Mouse (Mus musculus): Measurements from ENCODE around the gene Pou3f3. TPM values are rescaled to one million over a fixed set of nuclear protein-coding genes. Genes with fewer than 3 reads are reported as not detected.
A peak's percentile ranks its signal among the peaks of the same experiment; 100 is the strongest.

The Pou3f3 gene
- 11.4 and 13.4 TPM in 2 replicates for polyA plus RNA-seq (2015; fragmentation: Nextera tagmentation; extraction: Ambion mirVana)

DNA sequence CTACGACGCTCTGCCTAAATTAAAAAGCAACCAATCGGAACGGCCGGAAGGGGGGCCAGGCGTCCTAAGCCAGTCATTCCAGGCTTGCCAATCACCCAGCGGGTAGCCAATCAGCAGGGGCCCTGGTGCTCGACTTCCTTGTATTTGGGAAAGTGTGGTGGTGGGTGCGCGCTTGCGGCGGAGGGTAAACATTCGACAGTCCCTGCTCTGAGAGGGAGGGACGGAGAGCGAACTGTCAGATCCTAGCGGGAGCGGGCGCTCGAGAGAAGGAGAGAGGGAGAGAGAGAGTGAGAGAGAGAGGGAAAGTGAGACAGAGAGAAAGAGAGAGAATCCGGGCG, at the start of gene Pou3f3:
Pou3f3 (plus strand) TSS at position 191 of the 338 bp plus-strand sequence.
- Histone ChIP-seq H3K36me3 (no peaks in the 10 kb centered on the region), H3K4me3 (peak within 1 kb of the TSS; percentile 65), H3K27me3 (peaks cover 80% of the 10 kb centered on the region), H3K9me3 (no peaks in the 10 kb centered on the region), H3K27ac (peak within 1 kb of the TSS; percentile 93), H3K4me1 (peaks cover 22% of the 10 kb centered on the region), H3K4me2 (peak within 1 kb of the TSS; percentile 73), H3K9ac (peak within 1 kb of the TSS; percentile 87)
- WGBS: under 1% methylated on average over 18 of the region's 21 CpGs
- ATAC-seq (ENCODE audit: insufficient number of reproducible peaks, insufficient read depth, low FRiP score, low TSS enrichment, low read depth): peak; percentile 86

DNA sequence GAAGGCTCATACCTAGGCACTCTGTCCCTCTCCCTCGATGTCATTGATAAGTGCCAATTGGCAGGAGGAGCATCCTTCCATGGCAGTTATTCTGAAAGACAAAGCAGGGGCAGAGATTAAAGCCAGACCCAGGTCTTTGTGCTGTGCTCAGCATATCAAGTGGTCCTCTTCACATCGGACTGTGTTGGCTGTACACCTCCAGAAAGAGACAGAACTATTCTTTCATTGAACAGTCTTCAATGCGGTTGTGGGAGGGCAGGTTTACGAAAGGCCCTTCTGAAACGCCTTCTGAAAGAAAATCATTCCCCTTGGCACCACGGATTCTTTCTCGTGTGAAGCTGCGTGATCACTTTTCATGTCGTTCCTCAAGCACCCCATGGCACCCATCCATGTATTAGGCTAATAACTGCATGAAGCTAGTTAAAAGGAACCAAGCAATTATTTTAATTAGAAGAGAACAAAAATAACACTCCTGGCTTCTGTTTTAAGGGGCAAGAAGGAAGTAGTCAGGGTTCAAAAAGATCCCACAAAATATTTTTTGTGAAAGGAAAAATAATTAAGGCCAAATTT, 47.1 kb upstream of the Pou3f3 start:
- no peak overlapping the region for H3K27ac ChIP-seq
- WGBS: 86% methylated on average over 9 of the region's 9 CpGs
- ATAC-seq (ENCODE audit: insufficient number of reproducible peaks, insufficient read depth, low FRiP score, low TSS enrichment, low read depth): no peak

DNA sequence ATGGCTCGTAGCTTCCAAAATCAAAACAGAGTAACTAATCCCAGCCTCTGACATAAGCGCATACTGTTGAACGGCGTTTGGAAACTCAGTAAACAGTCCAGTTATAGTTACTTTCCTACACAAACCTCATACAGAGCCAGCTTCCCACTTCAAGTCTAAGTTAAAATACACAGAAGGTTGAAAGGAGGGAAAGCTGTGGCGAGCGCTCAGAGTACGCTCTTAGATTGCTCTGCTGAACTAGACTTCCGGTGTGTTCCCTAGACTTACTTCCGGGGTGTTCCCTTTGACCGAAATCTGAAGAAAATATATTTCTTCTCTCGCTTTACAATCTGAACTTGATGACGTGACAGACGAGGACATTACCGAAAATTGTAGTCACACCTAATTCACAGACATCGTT, 44.1 kb upstream of the Pou3f3 start:
- WGBS: 91% methylated on average over 15 of the region's 15 CpGs
- H3K27ac ChIP-seq: no peak overlapping the region
- H3K9ac ChIP-seq: no peak overlapping the region
- no peaks in the 10 kb centered on the region for H3K9me3 ChIP-seq
- H3K36me3 ChIP-seq: peaks cover 6% of the 10 kb centered on the region; the same call in 1 of the 2 replicates
- no peaks in the 10 kb centered on the region for H3K27me3 ChIP-seq
- no peak overlapping the region for H3K4me3 ChIP-seq
- 0 out of 2 replicates have a peak, but pooled peaks cover 3% of the 10 kb centered on the region for H3K4me1 ChIP-seq
- ATAC-seq (ENCODE audit: insufficient number of reproducible peaks, insufficient read depth, low FRiP score, low TSS enrichment, low read depth): no peak
- no peak overlapping the region for H3K4me2 ChIP-seq

More for the DNA sequence above, 47.1 kb upstream of the Pou3f3 start:
- Histone ChIP-seq H3K4me1 (no peaks in the 10 kb centered on the region), H3K36me3 (peaks cover 6% of the 10 kb centered on the region; the same call in 1 of the 2 replicates), H3K4me2 (no peak overlapping the region), H3K9ac (no peak overlapping the region), H3K27me3 (no peaks in the 10 kb centered on the region), H3K4me3 (no peak overlapping the region), H3K9me3 (no peaks in the 10 kb centered on the region)

DNA sequence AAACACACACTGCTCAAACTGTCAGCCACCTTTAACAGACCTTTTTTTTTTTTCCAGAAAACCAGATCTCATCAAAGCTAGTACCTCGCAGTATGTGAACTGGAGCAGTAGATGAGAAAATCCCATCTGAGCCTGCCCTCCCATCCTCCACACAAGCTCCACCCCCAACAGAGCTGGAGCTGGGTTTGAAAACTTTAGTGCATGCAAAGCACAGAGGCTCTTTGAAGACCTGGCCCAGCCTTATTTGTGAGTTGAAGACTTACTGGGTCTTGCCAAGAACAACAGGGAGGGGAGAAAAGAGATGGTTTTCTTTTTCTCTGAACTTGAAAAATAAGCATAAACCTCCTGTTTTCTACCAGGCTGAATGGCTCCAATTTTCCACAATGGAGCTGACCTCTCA, 28.0 kb upstream of the Pou3f3 start:
- H3K27ac ChIP-seq: no peak overlapping the region
- H3K36me3 ChIP-seq: peaks cover 4% of the 10 kb centered on the region; the same call in 1 of the 2 replicates
- H3K9me3 ChIP-seq: no peaks in the 10 kb centered on the region

DNA sequence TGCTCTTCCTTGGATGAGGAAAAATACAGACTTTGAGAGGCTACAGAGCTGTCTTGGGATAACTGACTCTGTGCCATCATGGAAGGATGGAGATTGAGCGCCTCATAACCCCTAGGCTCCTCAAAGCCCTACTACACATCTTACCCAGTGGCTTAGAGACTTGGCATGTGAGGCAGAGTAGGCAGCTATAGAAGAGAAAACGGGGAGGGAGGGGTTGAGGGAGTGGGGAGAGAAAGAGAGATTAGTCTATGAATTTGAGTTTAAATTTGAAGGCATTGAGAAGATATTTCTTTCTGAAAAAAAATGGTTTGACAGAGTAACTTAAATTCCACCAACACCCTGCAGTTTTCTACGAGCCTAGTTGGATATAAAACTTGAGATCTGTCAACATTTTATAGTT, 14.9 kb upstream of the Pou3f3 start:
- peaks cover 20% of the 10 kb centered on the region for H3K4me1 ChIP-seq
- no peak for ATAC-seq (ENCODE audit: insufficient number of reproducible peaks, insufficient read depth, low FRiP score, low TSS enrichment, low read depth)
- no peak overlapping the region for H3K4me2 ChIP-seq
- H3K4me3 ChIP-seq: no peak overlapping the region
- WGBS: 74% methylated on average over 3 of the region's 3 CpGs
- peaks cover 31% of the 10 kb centered on the region for H3K27me3 ChIP-seq
- H3K27ac ChIP-seq: no peak overlapping the region
- H3K36me3 ChIP-seq: no peaks in the 10 kb centered on the region
- H3K9ac ChIP-seq: no peak overlapping the region
- no peaks in the 10 kb centered on the region for H3K9me3 ChIP-seq

More for the DNA sequence above, 28.0 kb upstream of the Pou3f3 start:
- H3K4me1 ChIP-seq: no peaks in the 10 kb centered on the region
- no peak overlapping the region for H3K4me3 ChIP-seq
- no peak overlapping the region for H3K9ac ChIP-seq
- no peak for ATAC-seq (ENCODE audit: insufficient number of reproducible peaks, insufficient read depth, low FRiP score, low TSS enrichment, low read depth)
- WGBS: 76% methylated on average over 1 of the region's 1 CpGs
- H3K4me2 ChIP-seq: no peak overlapping the region
- H3K27me3 ChIP-seq: no peaks in the 10 kb centered on the region

DNA sequence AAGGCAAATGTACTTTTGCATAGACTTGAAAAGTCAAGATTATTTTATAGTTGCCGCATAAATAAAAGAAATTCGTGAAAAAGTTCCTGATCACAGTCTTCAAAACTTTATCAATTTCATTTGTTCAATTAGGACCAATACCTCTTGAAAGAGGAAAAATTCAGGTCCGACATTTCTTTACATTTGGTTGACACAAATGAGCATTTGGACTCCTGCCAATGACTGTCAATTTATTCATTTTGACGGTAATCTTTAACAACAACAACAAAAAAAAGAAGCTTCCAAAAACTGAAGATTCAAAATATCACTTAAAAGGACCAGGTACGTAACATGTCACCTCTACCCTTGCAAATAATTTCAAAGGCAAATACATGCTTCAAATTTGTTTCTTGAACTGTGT, 13.8 kb upstream of the Pou3f3 start:
- Histone ChIP-seq H3K4me2 (no peak overlapping the region), H3K27me3 (peaks cover 42% of the 10 kb centered on the region), H3K9ac (no peak overlapping the region), H3K4me3 (no peak overlapping the region), H3K4me1 (peaks cover 28% of the 10 kb centered on the region), H3K9me3 (no peaks in the 10 kb centered on the region), H3K27ac (no peak overlapping the region), H3K36me3 (no peaks in the 10 kb centered on the region)
- ATAC-seq (ENCODE audit: insufficient number of reproducible peaks, insufficient read depth, low FRiP score, low TSS enrichment, low read depth): no peak
- WGBS: 74% methylated on average over 5 of the region's 5 CpGs

DNA sequence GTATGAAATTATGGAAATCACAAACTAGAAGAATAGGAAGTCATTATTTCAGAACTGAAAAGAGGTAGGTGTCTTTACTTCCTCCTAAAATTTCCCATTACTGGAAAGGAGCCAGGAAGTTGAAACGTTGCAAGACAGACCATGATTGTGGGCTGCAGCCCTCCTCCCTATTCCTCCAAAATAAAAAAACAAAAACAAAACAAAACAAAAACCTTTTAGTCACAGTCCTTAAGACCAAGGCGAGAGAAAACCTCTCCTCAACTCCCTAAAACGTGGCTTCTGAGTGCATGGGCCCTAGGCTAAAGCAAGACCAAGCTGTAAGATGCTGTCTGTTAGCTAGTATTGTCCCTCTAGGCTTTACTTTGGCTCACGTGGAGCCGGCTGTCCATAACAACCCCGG, 11.7 kb upstream of the Pou3f3 start:
- no peaks in the 10 kb centered on the region for H3K9me3 ChIP-seq
- H3K27ac ChIP-seq: peak overlapping the region; percentile 89
- peak overlapping the region; percentile 50 for H3K4me3 ChIP-seq
- H3K27me3 ChIP-seq: peaks cover 63% of the 10 kb centered on the region
- WGBS: 5% methylated on average over 6 of the region's 6 CpGs
- no peaks in the 10 kb centered on the region for H3K36me3 ChIP-seq
- ATAC-seq (ENCODE audit: insufficient number of reproducible peaks, insufficient read depth, low FRiP score, low TSS enrichment, low read depth): no peak
- peak overlapping the region; percentile 79 for H3K9ac ChIP-seq
- peak overlapping the region; percentile 88 for H3K4me2 ChIP-seq
- peaks cover 32% of the 10 kb centered on the region for H3K4me1 ChIP-seq

DNA sequence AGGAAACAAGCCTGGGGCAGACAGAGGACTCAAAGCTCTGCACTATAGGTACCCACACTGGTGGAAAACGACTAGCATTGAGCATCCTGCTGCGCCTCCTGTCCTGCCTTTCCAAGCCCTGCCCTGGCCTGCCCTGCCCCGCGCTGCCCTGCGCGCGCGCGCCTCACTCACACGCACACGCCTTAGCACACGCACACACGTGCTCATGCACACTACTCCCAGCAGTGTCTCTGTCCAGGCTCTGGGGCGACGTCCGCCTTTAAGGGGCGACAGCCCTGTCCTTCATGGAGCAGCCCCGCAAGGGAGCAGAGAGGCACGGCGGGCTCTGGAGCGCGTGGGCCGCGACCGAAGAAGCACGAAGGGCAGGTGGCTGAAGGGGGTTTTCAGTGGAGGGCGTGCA, 11.2 kb upstream of the Pou3f3 start:
- H3K27ac ChIP-seq: peak overlapping the region; percentile 89
- H3K9ac ChIP-seq: peak overlapping the region; percentile 79
- no peaks in the 10 kb centered on the region for H3K9me3 ChIP-seq
- peak overlapping the region; percentile 50 for H3K4me3 ChIP-seq
- H3K4me2 ChIP-seq: peak overlapping the region; percentile 88
- H3K27me3 ChIP-seq: peaks cover 68% of the 10 kb centered on the region
- peaks cover 32% of the 10 kb centered on the region for H3K4me1 ChIP-seq
- ATAC-seq (ENCODE audit: insufficient number of reproducible peaks, insufficient read depth, low FRiP score, low TSS enrichment, low read depth): no peak; the same call in 1 of the 2 replicates
- H3K36me3 ChIP-seq: no peaks in the 10 kb centered on the region
- WGBS: under 1% methylated on average over 27 of the region's 27 CpGs

DNA sequence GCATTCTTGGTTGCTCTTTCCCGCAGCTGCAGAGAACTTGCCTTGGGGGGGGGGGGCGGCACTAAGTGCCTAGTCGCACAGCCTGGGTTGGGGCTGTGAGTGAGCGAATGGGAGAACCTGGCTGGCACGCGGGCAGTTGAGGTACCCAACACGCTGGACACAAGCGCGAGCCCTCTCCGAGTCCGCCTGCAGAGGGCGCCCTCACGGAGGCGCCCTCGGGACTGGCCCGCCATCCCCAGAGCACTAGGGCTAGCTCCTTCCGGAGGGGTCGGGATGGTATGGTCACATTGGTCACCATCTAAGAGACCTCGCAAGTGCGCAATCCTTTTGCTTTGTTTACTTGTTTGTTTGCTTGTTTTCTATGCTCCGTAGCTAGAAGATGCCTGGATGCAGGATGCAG, 10.8 kb upstream of the Pou3f3 start:
- peak overlapping the region; percentile 89 for H3K27ac ChIP-seq
- no peaks in the 10 kb centered on the region for H3K9me3 ChIP-seq
- H3K4me2 ChIP-seq: peak overlapping the region; percentile 88
- peak overlapping the region; percentile 79 for H3K9ac ChIP-seq
- ATAC-seq (ENCODE audit: insufficient number of reproducible peaks, insufficient read depth, low FRiP score, low TSS enrichment, low read depth): no peak; the same call in 1 of the 2 replicates
- under 1% methylated on average over 19 of the region's 21 CpGs for WGBS
- H3K36me3 ChIP-seq: no peaks in the 10 kb centered on the region
- H3K27me3 ChIP-seq: peaks cover 72% of the 10 kb centered on the region
- peaks cover 32% of the 10 kb centered on the region for H3K4me1 ChIP-seq
- peak overlapping the region; percentile 50 for H3K4me3 ChIP-seq

DNA sequence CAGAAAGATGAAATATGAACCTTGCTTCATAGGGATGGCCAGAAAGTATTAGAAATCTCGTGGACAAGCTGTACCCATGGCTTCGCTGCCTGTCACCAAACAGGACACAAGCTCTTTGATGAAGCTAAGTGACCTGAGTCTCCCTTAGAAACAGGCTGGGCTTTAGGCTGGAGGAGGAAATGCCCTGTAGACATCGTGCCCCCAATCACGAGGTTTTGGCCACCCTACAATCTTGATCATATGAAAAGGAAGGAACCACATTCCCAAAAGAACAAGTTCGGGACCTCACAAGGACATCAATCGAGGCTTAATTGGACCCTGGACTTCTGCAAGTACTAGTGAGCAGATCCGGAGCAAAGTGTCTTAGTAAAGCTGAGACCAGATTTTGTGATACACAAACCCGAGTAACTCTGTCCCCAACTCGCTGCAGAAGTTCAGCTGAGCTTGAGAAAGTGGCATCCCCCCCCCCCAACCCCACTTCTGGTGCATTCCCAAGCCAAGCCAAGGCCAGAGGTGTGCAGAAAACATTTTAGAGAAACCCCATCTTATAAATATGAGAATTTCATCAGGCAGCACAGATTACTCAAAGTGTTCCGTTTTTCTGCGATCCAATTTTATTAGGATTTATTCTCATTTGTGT, 10.1 kb upstream of the Pou3f3 start:
- WGBS: 4% methylated on average over 11 of the region's 11 CpGs
- Histone ChIP-seq H3K36me3 (no peaks in the 10 kb centered on the region), H3K9ac (peak overlapping the region; percentile 79), H3K4me3 (peak overlapping the region; percentile 50), H3K27ac (peak overlapping the region; percentile 89), H3K27me3 (peaks cover 79% of the 10 kb centered on the region), H3K9me3 (no peaks in the 10 kb centered on the region), H3K4me2 (peak overlapping the region; percentile 88), H3K4me1 (peaks cover 32% of the 10 kb centered on the region)
- no peak for ATAC-seq (ENCODE audit: insufficient number of reproducible peaks, insufficient read depth, low FRiP score, low TSS enrichment, low read depth)

DNA sequence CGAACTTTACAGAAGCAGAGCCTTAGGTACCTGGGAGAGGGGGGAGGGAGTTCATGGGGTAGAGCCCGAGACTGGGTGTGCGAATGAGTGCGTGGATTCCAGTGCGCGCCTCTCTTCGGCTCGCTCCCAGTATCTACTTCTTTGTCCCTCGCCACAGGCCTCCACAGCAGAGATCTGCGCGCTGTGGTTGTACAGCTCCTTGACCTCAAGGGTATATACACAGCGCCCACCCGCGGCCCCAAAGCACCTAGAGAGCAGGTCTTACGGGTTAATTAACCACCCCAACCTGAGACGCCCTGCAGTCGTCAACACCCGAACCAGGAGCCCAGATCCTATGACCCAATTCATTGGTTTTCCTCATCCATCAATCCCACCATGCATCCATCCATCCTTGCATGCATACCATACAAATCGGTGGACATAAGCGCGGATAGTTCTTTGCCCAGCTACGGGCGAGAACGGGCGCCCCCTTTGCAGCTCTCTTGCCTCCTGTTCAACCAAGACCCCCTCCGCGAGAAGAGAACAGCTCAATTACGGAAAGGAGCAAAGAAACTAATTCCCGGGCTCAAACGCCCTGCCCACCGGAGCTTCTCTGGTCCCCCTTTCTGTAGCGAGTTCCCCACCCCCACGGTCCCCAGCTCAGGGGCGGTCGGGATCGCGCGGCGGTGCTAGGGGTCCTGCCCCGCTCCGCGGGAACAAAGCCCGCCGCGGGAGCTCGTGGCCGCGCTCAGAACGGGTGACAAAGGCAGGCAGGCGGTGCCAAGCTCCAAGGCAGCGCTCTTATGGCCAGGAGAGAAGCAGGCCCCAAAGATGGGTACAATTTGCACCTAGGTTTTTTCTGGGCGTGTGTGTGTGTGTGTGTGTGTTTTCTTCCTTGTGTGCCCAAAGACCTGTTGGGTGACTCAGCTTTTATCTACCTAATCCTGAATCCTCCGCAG, 9.1 kb upstream of the Pou3f3 start:
- Histone ChIP-seq H3K4me1 (peaks cover 32% of the 10 kb centered on the region), H3K27ac (peak overlapping the region; percentile 89), H3K4me3 (peak overlapping the region; percentile 50), H3K27me3 (peaks cover 85% of the 10 kb centered on the region), H3K9ac (peak overlapping the region; percentile 79), H3K9me3 (no peaks in the 10 kb centered on the region), H3K4me2 (peak overlapping the region; percentile 88), H3K36me3 (no peaks in the 10 kb centered on the region)
- WGBS: 1% methylated on average over 53 of the region's 53 CpGs
- no peak for ATAC-seq (ENCODE audit: insufficient number of reproducible peaks, insufficient read depth, low FRiP score, low TSS enrichment, low read depth)

Data from embryonic facial prominence, embryonic 13.5 days (tissue).